Mouse (Mus musculus) testis, postnatal 10 days (tissue): ENCODE data around the gene Pcp2.
A peak's percentile ranks its signal among the peaks of the same experiment; 100 is the strongest.
"Not testable (repeated sequence)": the region's sequence is repeated elsewhere in the genome, so short reads cannot be mapped to it uniquely, and the experiment has no call there.

Experiments used
- DNase-seq: peaks from one replicate; pipeline ENCODE4 v3.0.0; 2021; ENCODE audit warnings: low spot score

The Pcp2 gene

GRCm38 (mm10) chr8:3621199-3621970 lies 4.0 kb downstream of the Pcp2 start, which contains the start of the genes Xab2 and Pet100:
TSS of gene Xab2 (minus strand) at chr8:3621316.
TSS of gene Pet100 (plus strand) at chr8:3621548.
- peak; percentile 98 for DNase-seq

- peak; percentile 43 for DNase-seq
Measured at GRCm38 (mm10) chr8:3609816-3610150, 15.6 kb downstream of the Pcp2 start.

- peak; percentile 72 for DNase-seq
Measured at GRCm38 (mm10) chr8:3609046-3609815, 16.1 kb downstream of the Pcp2 start.

GRCm38 (mm10) chr8:3607822-3608221 lies 17.5 kb downstream of the Pcp2 start:
- DNase-seq, result peak; percentile 40

- DNase-seq, result peak; percentile 67
Measured at GRCm38 (mm10) chr8:3606593-3606992, 18.8 kb downstream of the Pcp2 start.

GRCm38 (mm10) chr8:3603439-3603838 lies 21.9 kb downstream of the Pcp2 start:
- no peak for DNase-seq

GRCm38 (mm10) chr8:3600401-3600800 lies 24.9 kb downstream of the Pcp2 start:
- no peak for DNase-seq

GRCm38 (mm10) chr8:3599219-3599618 lies 26.1 kb downstream of the Pcp2 start:
- no peak for DNase-seq

- DNase-seq, result no peak
Measured at GRCm38 (mm10) chr8:3598054-3598453, 27.3 kb downstream of the Pcp2 start.

GRCm38 (mm10) chr8:3594466-3594865 lies 30.9 kb downstream of the Pcp2 start:
- DNase-seq, result no peak

- peak; percentile 79 for DNase-seq
Measured at GRCm38 (mm10) chr8:3593470-3593869, 31.9 kb downstream of the Pcp2 start.

- DNase-seq, result no peak
Measured at GRCm38 (mm10) chr8:3588258-3588633, 37.1 kb downstream of the Pcp2 start.

- peak; percentile 78 for DNase-seq
Measured at GRCm38 (mm10) chr8:3587391-3588257, 37.7 kb downstream of the Pcp2 start.

GRCm38 (mm10) chr8:3586993-3587390 lies 38.4 kb downstream of the Pcp2 start, which contains the start of gene Camsap3:
TSS of gene Camsap3 (plus strand) at chr8:3587293.
- DNase-seq, result no peak

GRCm38 (mm10) chr8:3586452-3586851 lies 38.9 kb downstream of the Pcp2 start:
- no peak for DNase-seq

- DNase-seq, result not testable (repeated sequence)
Measured at GRCm38 (mm10) chr8:3581961-3582360, 43.4 kb downstream of the Pcp2 start.

GRCm38 (mm10) chr8:3579390-3580364 lies 45.7 kb downstream of the Pcp2 start:
- DNase-seq, result no peak

- no peak for DNase-seq
Measured at GRCm38 (mm10) chr8:3576211-3576960, 49.0 kb downstream of the Pcp2 start.

- DNase-seq, result no peak
Measured at GRCm38 (mm10) chr8:3574546-3574945, 50.8 kb downstream of the Pcp2 start.
